8 mouse cellular contexts compared by ENCODE assay signal in the genomic region with DNA sequence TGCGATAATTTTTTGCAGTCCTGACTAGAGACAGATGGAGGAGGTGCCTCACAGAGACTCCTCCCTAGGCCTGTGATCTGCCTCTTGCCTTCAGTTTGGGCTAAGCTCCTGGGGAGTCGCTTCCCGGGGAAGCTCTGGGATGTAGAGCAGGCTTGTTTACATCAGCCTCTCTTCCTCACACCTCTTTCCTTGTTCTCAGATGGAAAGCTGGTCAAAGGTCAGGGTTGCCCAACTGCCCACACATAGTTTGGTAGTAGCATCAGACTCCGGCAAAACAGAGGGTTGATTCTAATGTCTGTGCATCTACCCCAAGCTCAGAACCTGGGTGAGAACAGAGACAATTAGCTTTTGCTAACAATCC.
DNase-seq lines count a peak whose midpoint lies in the region; ATAC-seq and TF ChIP-seq lines count a peak whose summit lies in the region.

No protein-coding gene starts in this region.

- H3K4me3 ChIP-seq in intestine, embryonic 16.5 days (ENCODE audit: low read length): no peak overlapping the region
- H3K4me3 ChIP-seq in lung, embryonic 14.5 days (ENCODE audit: low read depth, low read length): no peak overlapping the region

- peak; percentile 21 for DNase-seq in ovary, postnatal 14 days (ENCODE audit: low spot score)
- DNase-seq in ovary, postnatal 10 days (ENCODE audit: low spot score): no peak
- peak; percentile 31 for DNase-seq in gastrocnemius, adult 18-20 months (ENCODE audit: low spot score)
- peak; percentile 78 for DNase-seq in lung, embryonic 14.5 days
- DNase-seq in MN1 (ENCODE audit: low spot score): no peak
- DNase-seq in thymus, postnatal 36 days: no peak
- DNase-seq in cerebellum, adult 11-12 months: no peak

- ATAC-seq in intestine, embryonic 16.5 days: peak; percentile 74
- peak; percentile 84 for ATAC-seq in lung, embryonic 14.5 days (ENCODE audit: insufficient read depth)

- no peak for TF ChIP-seq CTCF in lung, embryonic 14.5 days (IDR thresholded peaks at IDR 0.05; ENCODE audit: low read depth)

- WGBS in intestine, embryonic 16.5 days: 14% methylated on average over 4 of the region's 4 CpGs
- WGBS in lung, embryonic 14.5 days: 6% methylated on average over 4 of the region's 4 CpGs

- H3K4me1 ChIP-seq in intestine, embryonic 16.5 days (ENCODE audit: control insufficient read depth, insufficient read depth, low read length): peaks cover 20% of the 10 kb centered on the region
- peaks cover 25% of the 10 kb centered on the region for H3K4me1 ChIP-seq in lung, embryonic 14.5 days (ENCODE audit: insufficient read depth)

- no peak overlapping the region for H3K9ac ChIP-seq in intestine, embryonic 16.5 days (ENCODE audit: low read depth, low read length)
- 0 out of 2 replicates have a peak overlapping the region, but pooled peaks have one; percentile 16 for H3K9ac ChIP-seq in lung, embryonic 14.5 days

- H3K9me3 ChIP-seq in intestine, embryonic 16.5 days (ENCODE audit: control insufficient read depth, low read length): no peaks in the 10 kb centered on the region
- H3K9me3 ChIP-seq in lung, embryonic 14.5 days (ENCODE audit: low read depth, low read length): no peaks in the 10 kb centered on the region

- peak overlapping the region; percentile 16; the same call in 1 of the 2 replicates for H3K4me2 ChIP-seq in intestine, embryonic 16.5 days (ENCODE audit: low read depth, low read length)
- H3K4me2 ChIP-seq in lung, embryonic 14.5 days: peak overlapping the region; percentile 48

- no peaks in the 10 kb centered on the region for H3K27me3 ChIP-seq in intestine, embryonic 16.5 days (replicated peaks; ENCODE audit: control insufficient read depth, insufficient read depth, low read length)
- H3K27me3 ChIP-seq in lung, embryonic 14.5 days (ENCODE audit: insufficient read depth, low read length): no peaks in the 10 kb centered on the region

- no peaks in the 10 kb centered on the region for H3K36me3 ChIP-seq in intestine, embryonic 16.5 days (ENCODE audit: control insufficient read depth, insufficient read depth, low read length)
- H3K36me3 ChIP-seq in lung, embryonic 14.5 days (ENCODE audit: insufficient read depth): no peaks in the 10 kb centered on the region

- H3K27ac ChIP-seq in intestine, embryonic 16.5 days (ENCODE audit: low read length): peak overlapping the region; percentile 78
- H3K27ac ChIP-seq in lung, embryonic 14.5 days (ENCODE audit: low read depth): peak overlapping the region; percentile 92

Comparison
In these comparisons a context has a peak if more than half of its experiments do, and no peak if none do; other contexts are left out.
1. DNase-seq: peak in ovary, postnatal 14 days (single experiment), gastrocnemius, adult 18-20 months (single experiment) and lung, embryonic 14.5 days (single experiment); none in ovary, postnatal 10 days (single experiment), MN1 (single experiment), thymus, postnatal 36 days (0 of 2) and cerebellum, adult 11-12 months (single experiment).